9 mouse cellular contexts compared by ENCODE assay signal in the genomic region with DNA sequence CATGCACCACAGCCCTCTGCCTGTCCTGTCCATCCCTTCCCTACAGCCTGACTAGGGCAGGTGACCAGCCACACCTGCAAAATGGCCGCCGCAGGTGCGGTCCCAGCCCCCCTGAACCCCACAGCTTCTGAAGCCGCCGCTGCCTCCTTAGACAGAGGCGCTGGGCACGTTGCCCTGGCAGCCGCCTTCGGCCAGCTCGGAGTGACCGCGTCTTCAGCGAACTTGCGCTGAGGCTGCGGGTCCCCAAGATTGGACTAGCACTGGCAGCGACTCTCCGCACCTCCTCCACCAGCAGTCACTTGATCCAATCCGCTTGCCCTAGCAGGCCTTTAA. TPM values are rescaled to one million over a fixed set of nuclear protein-coding genes. Genes with fewer than 3 reads are reported as not detected.
DNase-seq lines count a peak whose midpoint lies in the region; ATAC-seq and TF ChIP-seq lines count a peak whose summit lies in the region.
"Had no signal": no experiment of that assay in that cellular context is flagged by ENCODE, and none has a peak within 500 bp of the region (broad histone marks: within the 10 kb centered on the region; RNA-seq: fewer than 3 reads in every experiment).

No protein-coding gene starts in this region.

- peak overlapping the region; percentile 77 for H3K4me3 ChIP-seq in E14TG2a.4 (replicated peaks; ENCODE audit: low read length)
- peak overlapping the region; percentile 48 for H3K4me3 ChIP-seq in embryonic facial prominence, embryonic 14.5 days (ENCODE audit: low read depth, low read length)
- H3K4me3 ChIP-seq in intestine, embryonic 15.5 days (replicated peaks) = peak overlapping the region; percentile 46
- H3K4me3 ChIP-seq in midbrain, embryonic 13.5 days (replicated peaks) = peak overlapping the region; percentile 73

- H3K36me3 ChIP-seq in E14TG2a.4 (ENCODE audit: insufficient read depth, low read length) = no peaks in the 10 kb centered on the region
- no peaks in the 10 kb centered on the region for H3K36me3 ChIP-seq in embryonic facial prominence, embryonic 14.5 days (ENCODE audit: control insufficient read depth, insufficient read depth, low read length)
- H3K36me3 ChIP-seq in intestine, embryonic 15.5 days = no peaks in the 10 kb centered on the region
- peaks cover 8% of the 10 kb centered on the region; the same call in 1 of the 2 replicates for H3K36me3 ChIP-seq in midbrain, embryonic 13.5 days

- H3K9ac ChIP-seq in embryonic facial prominence, embryonic 14.5 days (ENCODE audit: low read depth, low read length) = peak overlapping the region; percentile 62
- H3K9ac ChIP-seq in intestine, embryonic 15.5 days = peak overlapping the region; percentile 23
- peak overlapping the region; percentile 89 for H3K9ac ChIP-seq in midbrain, embryonic 13.5 days (replicated peaks)

- WGBS in embryonic facial prominence, embryonic 14.5 days = 3% methylated on average over 18 of the region's 18 CpGs
- WGBS in intestine, embryonic 15.5 days = 4% methylated on average over 18 of the region's 18 CpGs
- WGBS in midbrain, embryonic 13.5 days = 2% methylated on average over 17 of the region's 18 CpGs

- H3K9me3 ChIP-seq in E14TG2a.4 (ENCODE audit: low read length) = no peaks in the 10 kb centered on the region; the same call in 1 of the 2 replicates
- no peaks in the 10 kb centered on the region for H3K9me3 ChIP-seq in embryonic facial prominence, embryonic 14.5 days (ENCODE audit: control insufficient read depth, low read length)
- H3K9me3 ChIP-seq in intestine, embryonic 15.5 days = no peaks in the 10 kb centered on the region
- H3K9me3 ChIP-seq in midbrain, embryonic 13.5 days = no peaks in the 10 kb centered on the region

- no peak overlapping the region for H3K27ac ChIP-seq in embryonic facial prominence, embryonic 14.5 days (replicated peaks; ENCODE audit: low read depth, low read length)
- H3K27ac ChIP-seq in intestine, embryonic 15.5 days = no peak overlapping the region
- peak overlapping the region; percentile 91 for H3K27ac ChIP-seq in midbrain, embryonic 13.5 days

- no peak for ATAC-seq in embryonic facial prominence, embryonic 14.5 days (ENCODE audit: low read depth)
- 0 out of 2 replicates have a peak, but pooled peaks have one; percentile 16 for ATAC-seq in intestine, embryonic 15.5 days
- ATAC-seq in midbrain, embryonic 13.5 days = peak; percentile 3

- peaks cover 31% of the 10 kb centered on the region for H3K4me1 ChIP-seq in E14TG2a.4 (replicated peaks; ENCODE audit: low read depth, low read length)
- H3K4me1 ChIP-seq in embryonic facial prominence, embryonic 14.5 days (ENCODE audit: control insufficient read depth, insufficient read depth, low read length) = peaks cover 10% of the 10 kb centered on the region
- H3K4me1 ChIP-seq in intestine, embryonic 15.5 days (replicated peaks) = peaks cover 16% of the 10 kb centered on the region
- peaks cover 45% of the 10 kb centered on the region for H3K4me1 ChIP-seq in midbrain, embryonic 13.5 days (replicated peaks)

- peaks cover 80% of the 10 kb centered on the region for H3K27me3 ChIP-seq in E14TG2a.4 (ENCODE audit: insufficient read depth, low read length)
- H3K27me3 ChIP-seq in embryonic facial prominence, embryonic 14.5 days (replicated peaks; ENCODE audit: control insufficient read depth, insufficient read depth, low read length) = peaks cover 39% of the 10 kb centered on the region
- peaks cover 41% of the 10 kb centered on the region for H3K27me3 ChIP-seq in intestine, embryonic 15.5 days (replicated peaks)
- peaks cover 7% of the 10 kb centered on the region for H3K27me3 ChIP-seq in midbrain, embryonic 13.5 days

- TF ChIP-seq CTCF in E14TG2a.4 (conservative IDR thresholded peaks at IDR 0.05; ENCODE audit: low read length) = no peak

- peak; percentile 92 for DNase-seq in heart, adult 11 months
- DNase-seq in heart, adult 18-20 months = no peak
- DNase-seq in embryonic facial prominence, embryonic 14.5 days (ENCODE audit: low spot score) = no peak
- DNase-seq in frontal cortex, postnatal 36 days (ENCODE audit: low spot score in 2 of 2) = no peak
- no peak for DNase-seq in thymus, postnatal 36 days

- peak overlapping the region; percentile 82 for H3K4me2 ChIP-seq in embryonic facial prominence, embryonic 14.5 days (ENCODE audit: low read depth, low read length)
- H3K4me2 ChIP-seq in intestine, embryonic 15.5 days (replicated peaks) = peak overlapping the region; percentile 86
- peak overlapping the region; percentile 96 for H3K4me2 ChIP-seq in midbrain, embryonic 13.5 days (replicated peaks)

RNA-seq across cellular contexts. Expression of gene Kif1a, which starts 1.5 kb away (rescaled TPM):
- total RNA-seq in heart, adult 18-20 months (2021) = 1 to 10 TPM; 1.2 to 1.8 TPM
- 30.7 and 32.4 TPM in 2 replicates for polyA plus RNA-seq in embryonic facial prominence, embryonic 14.5 days (2014; fragmentation: Nextera tagmentation; extraction: Ambion mirVana)
- polyA plus RNA-seq in intestine, embryonic 15.5 days (2015; fragmentation: Nextera tagmentation; extraction: Ambion mirVana) = 18.3 and 21.4 TPM in 2 replicates
- polyA plus RNA-seq in midbrain, embryonic 13.5 days (2015; fragmentation: Nextera tagmentation; extraction: Ambion mirVana) = 272 and 327 TPM in 2 replicates
- total RNA-seq: neutrophil, adult 5-6 weeks had no signal

RNA-seq across cellular contexts. Expression of gene Agxt, which starts 34.8 kb away (rescaled TPM):
- not detected for total RNA-seq in heart, adult 18-20 months (2021)
- polyA plus RNA-seq in embryonic facial prominence, embryonic 14.5 days (2014; fragmentation: Nextera tagmentation; extraction: Ambion mirVana) = not detected in 2 replicates
- polyA plus RNA-seq in intestine, embryonic 15.5 days (2015; fragmentation: Nextera tagmentation; extraction: Ambion mirVana) = 0.59 and 0.62 TPM in 2 replicates
- polyA plus RNA-seq in midbrain, embryonic 13.5 days (2015; fragmentation: Nextera tagmentation; extraction: Ambion mirVana) = not detected in 2 replicates
- total RNA-seq: neutrophil, adult 5-6 weeks had no signal

Comparison
In these comparisons a context has a peak if more than half of its experiments do, and no peak if none do; other contexts are left out.
1. H3K9ac ChIP-seq: peak in every context shown above with its lines; median percentile 89 in midbrain, embryonic 13.5 days; 62 in embryonic facial prominence, embryonic 14.5 days; 23 in intestine, embryonic 15.5 days.